Mouse (Mus musculus): Measurements from ENCODE around the gene Thra. TPM values are rescaled to one million over a fixed set of nuclear protein-coding genes. Genes with fewer than 3 reads are reported as not detected.

The Thra gene
- polyA plus RNA-seq, 1 experiment from 2014 or later, result 59.8 TPM

GRCm38 (mm10) chr11:98781851-98782512 is 41.5 kb downstream of the Thra start:
- H3K9ac ChIP-seq, result no peak overlapping the region
- no peaks in the 10 kb centered on the region for H3K36me3 ChIP-seq (replicated peaks)
- ATAC-seq (ENCODE audit: low FRiP score), result no peak; the same call in 1 of the 2 replicates
- H3K9me3 ChIP-seq, result no peaks in the 10 kb centered on the region
- H3K4me2 ChIP-seq, result peak overlapping the region; percentile 45
- H3K4me1 ChIP-seq, result peaks cover 57% of the 10 kb centered on the region
- WGBS, result 15% methylated on average over 13 of the region's 14 CpGs
- no peaks in the 10 kb centered on the region for H3K27me3 ChIP-seq
- no peak overlapping the region for H3K4me3 ChIP-seq (replicated peaks)
- H3K27ac ChIP-seq, result peak overlapping the region; percentile 86

GRCm38 (mm10) chr11:98782651-98783235 is 42.3 kb downstream of the Thra start:
- Histone ChIP-seq H3K36me3 (replicated peaks) (no peaks in the 10 kb centered on the region), H3K27me3 (no peaks in the 10 kb centered on the region), H3K9me3 (no peaks in the 10 kb centered on the region), H3K27ac (peak overlapping the region; percentile 86), H3K9ac (peak overlapping the region; percentile 49), H3K4me1 (peaks cover 54% of the 10 kb centered on the region), H3K4me2 (peak overlapping the region; percentile 45), H3K4me3 (replicated peaks) (peak overlapping the region; percentile 14; the same call in 1 of the 2 replicates)
- peak; percentile 1; the same call in 1 of the 2 replicates for ATAC-seq (ENCODE audit: low FRiP score)
- WGBS, result 2% methylated on average over 17 of the region's 17 CpGs

GRCm38 (mm10) chr11:98783236-98783696 is 42.8 kb downstream of the Thra start:
- under 1% methylated on average over 20 of the region's 20 CpGs for WGBS
- peaks cover 55% of the 10 kb centered on the region for H3K4me1 ChIP-seq

GRCm38 (mm10) chr11:98784139-98784538 is 43.7 kb downstream of the Thra start:
- no peak for ATAC-seq (ENCODE audit: low FRiP score)
- 72% methylated on average over 4 of the region's 4 CpGs for WGBS

More at GRCm38 (mm10) chr11:98783236-98783696, 42.8 kb downstream of the Thra start:
- ATAC-seq (ENCODE audit: low FRiP score), result peak; percentile 62
- H3K27ac ChIP-seq, result peak overlapping the region; percentile 86
- H3K36me3 ChIP-seq (replicated peaks), result no peaks in the 10 kb centered on the region
- H3K9ac ChIP-seq, result peak overlapping the region; percentile 49; the same call in 1 of the 2 replicates
- H3K4me2 ChIP-seq, result peak overlapping the region; percentile 45
- no peaks in the 10 kb centered on the region for H3K27me3 ChIP-seq
- peak overlapping the region; percentile 14 for H3K4me3 ChIP-seq (replicated peaks)
- H3K9me3 ChIP-seq, result no peaks in the 10 kb centered on the region

GRCm38 (mm10) chr11:98785214-98785613 is 44.8 kb downstream of the Thra start:
- no peak for ATAC-seq (ENCODE audit: low FRiP score)
- H3K27ac ChIP-seq, result peak overlapping the region; percentile 73

More at GRCm38 (mm10) chr11:98784139-98784538, 43.7 kb downstream of the Thra start:
- Histone ChIP-seq H3K27me3 (no peaks in the 10 kb centered on the region), H3K4me1 (peaks cover 62% of the 10 kb centered on the region), H3K4me2 (no peak overlapping the region), H3K9me3 (no peaks in the 10 kb centered on the region), H3K36me3 (replicated peaks) (no peaks in the 10 kb centered on the region), H3K27ac (no peak overlapping the region), H3K4me3 (replicated peaks) (no peak overlapping the region), H3K9ac (no peak overlapping the region)

GRCm38 (mm10) chr11:98785772-98786281 is 45.4 kb downstream of the Thra start:
- peaks cover 69% of the 10 kb centered on the region for H3K4me1 ChIP-seq
- no peak overlapping the region; the same call in 1 of the 2 replicates for H3K9ac ChIP-seq
- no peaks in the 10 kb centered on the region for H3K36me3 ChIP-seq (replicated peaks)
- WGBS, result 12% methylated on average over 12 of the region's 12 CpGs
- H3K4me2 ChIP-seq, result peak overlapping the region; percentile 38
- H3K9me3 ChIP-seq, result no peaks in the 10 kb centered on the region
- peak overlapping the region; percentile 73 for H3K27ac ChIP-seq
- no peak overlapping the region for H3K4me3 ChIP-seq (replicated peaks)
- H3K27me3 ChIP-seq, result no peaks in the 10 kb centered on the region
- ATAC-seq (ENCODE audit: low FRiP score), result no peak

More at GRCm38 (mm10) chr11:98785214-98785613, 44.8 kb downstream of the Thra start:
- Histone ChIP-seq H3K9ac (no peak overlapping the region), H3K4me3 (replicated peaks) (no peak overlapping the region), H3K9me3 (no peaks in the 10 kb centered on the region), H3K4me2 (no peak overlapping the region), H3K4me1 (peaks cover 69% of the 10 kb centered on the region), H3K36me3 (replicated peaks) (no peaks in the 10 kb centered on the region), H3K27me3 (no peaks in the 10 kb centered on the region)
- 73% methylated on average over 10 of the region's 10 CpGs for WGBS

- ATAC-seq (ENCODE audit: low FRiP score), result peak; percentile 28; the same call in 1 of the 2 replicates
- Histone ChIP-seq H3K27ac (peak overlapping the region; percentile 73), H3K4me1 (peaks cover 63% of the 10 kb centered on the region), H3K36me3 (replicated peaks) (no peaks in the 10 kb centered on the region), H3K4me3 (replicated peaks) (no peak overlapping the region), H3K4me2 (peak overlapping the region; percentile 38), H3K27me3 (no peaks in the 10 kb centered on the region), H3K9ac (no peak overlapping the region; the same call in 1 of the 2 replicates), H3K9me3 (no peaks in the 10 kb centered on the region)
- WGBS, result 3% methylated on average over 13 of the region's 15 CpGs
Observed at GRCm38 (mm10) chr11:98786359-98787214, 46.1 kb downstream of the Thra start.

- 38% methylated on average over 7 of the region's 7 CpGs for WGBS
Observed at GRCm38 (mm10) chr11:98787229-98787628, 46.8 kb downstream of the Thra start.

GRCm38 (mm10) chr11:98787691-98788090 is 47.3 kb downstream of the Thra start:
- Histone ChIP-seq H3K27me3 (no peaks in the 10 kb centered on the region), H3K9me3 (no peaks in the 10 kb centered on the region), H3K4me2 (no peak overlapping the region), H3K9ac (no peak overlapping the region), H3K27ac (no peak overlapping the region), H3K36me3 (replicated peaks) (no peaks in the 10 kb centered on the region), H3K4me3 (replicated peaks) (no peak overlapping the region), H3K4me1 (peaks cover 60% of the 10 kb centered on the region)
- ATAC-seq (ENCODE audit: low FRiP score), result no peak
- 96% methylated on average over 1 of the region's 1 CpGs for WGBS

More at GRCm38 (mm10) chr11:98787229-98787628, 46.8 kb downstream of the Thra start:
- Histone ChIP-seq H3K4me2 (peak overlapping the region; percentile 38), H3K36me3 (replicated peaks) (no peaks in the 10 kb centered on the region), H3K9ac (no peak overlapping the region), H3K27ac (no peak overlapping the region; the same call in 1 of the 2 replicates), H3K4me1 (peaks cover 61% of the 10 kb centered on the region), H3K4me3 (replicated peaks) (no peak overlapping the region), H3K27me3 (no peaks in the 10 kb centered on the region), H3K9me3 (no peaks in the 10 kb centered on the region)
- ATAC-seq (ENCODE audit: low FRiP score), result no peak

- ATAC-seq (ENCODE audit: low FRiP score), result no peak
- WGBS, result 88% methylated on average over 5 of the region's 5 CpGs
- H3K4me1 ChIP-seq, result peaks cover 60% of the 10 kb centered on the region
- H3K4me2 ChIP-seq, result no peak overlapping the region
- H3K36me3 ChIP-seq (replicated peaks), result no peaks in the 10 kb centered on the region
- peak overlapping the region; percentile 71; the same call in 1 of the 2 replicates for H3K27ac ChIP-seq
- no peaks in the 10 kb centered on the region for H3K27me3 ChIP-seq
- H3K4me3 ChIP-seq (replicated peaks), result no peak overlapping the region
- H3K9me3 ChIP-seq, result no peaks in the 10 kb centered on the region
- no peak overlapping the region for H3K9ac ChIP-seq
Observed at GRCm38 (mm10) chr11:98788139-98788538, 47.7 kb downstream of the Thra start.

GRCm38 (mm10) chr11:98788550-98789218 is 48.2 kb downstream of the Thra start:
- Histone ChIP-seq H3K9ac (peak overlapping the region; percentile 60; the same call in 1 of the 2 replicates), H3K27ac (peak overlapping the region; percentile 71), H3K27me3 (no peaks in the 10 kb centered on the region), H3K9me3 (no peaks in the 10 kb centered on the region), H3K4me3 (replicated peaks) (peak overlapping the region; percentile 45), H3K4me1 (peaks cover 60% of the 10 kb centered on the region), H3K36me3 (replicated peaks) (no peaks in the 10 kb centered on the region), H3K4me2 (peak overlapping the region; percentile 92)
- 14% methylated on average over 17 of the region's 18 CpGs for WGBS
- ATAC-seq (ENCODE audit: low FRiP score), result peak; percentile 85
